Mouse (Mus musculus) CH12.LX (cell line): Measurements from ENCODE around the gene A230050P20Rik. TPM values are rescaled to one million over a fixed set of nuclear protein-coding genes. Genes with fewer than 3 reads are reported as not detected.
A peak's percentile ranks its signal among the peaks of the same experiment; 100 is the strongest.

Source experiments
- DNase-seq: peaks from one replicate; pipeline ENCODE4 v3.0.0-alpha.2; 2013; ENCODE audit errors: extremely low read depth
- H3K27ac ChIP-seq: 2 replicates; pipeline ENCODE4 v1.5.1; 2012; ENCODE audit warnings: low read depth, mild to moderate bottlenecking, control low read depth, moderate library complexity; ENCODE audit not compliant: insufficient read depth
- H3K27me3 ChIP-seq: replicated peaks from 2 replicates; pipeline ENCODE3; 2012; ENCODE audit warnings: inconsistent platforms
- H3K36me3 ChIP-seq, 2 experiments: replicated peaks in 1 of 2; 2 replicates each; pipeline versions ENCODE3 to v1.6.1; 2012; ENCODE audit warnings: inconsistent platforms in 1 of 2, low read length in 1 of 2, mild to moderate bottlenecking in 1 of 2, mixed read lengths in 1 of 2, moderate library complexity in 1 of 2; ENCODE audit not compliant: control insufficient read depth in 1 of 2, insufficient read depth in 1 of 2
- H3K4me1 ChIP-seq, 2 experiments: 2 replicates each; pipeline ENCODE4 v1.6.1; 2012; ENCODE audit warnings: inconsistent platforms in 1 of 2, moderate library complexity in 1 of 2; ENCODE audit not compliant: insufficient read depth in 2 of 2, control insufficient read depth in 1 of 2
- H3K4me2 ChIP-seq: 2 replicates; pipeline ENCODE4 v1.6.1; 2012; ENCODE audit warnings: low read depth, mild to moderate bottlenecking, control low read depth; ENCODE audit not compliant: poor library complexity, insufficient read depth, severe bottlenecking
- H3K4me3 ChIP-seq, 3 experiments: fragments of 150-350 bp in 1 of 3; sonication (generic) in 1 of 3; replicated peaks in 1 of 3; 2 replicates each; pipeline versions ENCODE3 to v1.5.1; 2011 to 2012; ENCODE audit warnings: low read depth in 2 of 3, low read length in 2 of 3, mild to moderate bottlenecking in 2 of 3, moderate library complexity in 2 of 3, control low read depth in 1 of 3, improper control_type of control experiment in 1 of 3, inconsistent platforms in 1 of 3, mixed read lengths in 1 of 3; ENCODE audit not compliant: poor library complexity in 1 of 3
- H3K79me2 ChIP-seq: replicated peaks from 2 replicates; pipeline ENCODE4 v1.6.1; 2012; ENCODE audit warnings: mild to moderate bottlenecking, moderate library complexity; ENCODE audit not compliant: control insufficient read depth, poor library complexity, insufficient read depth, severe bottlenecking; ENCODE audit errors: extremely low read depth
- H3K9ac ChIP-seq: 2 replicates; pipeline ENCODE4 v1.6.1; 2012; ENCODE audit warnings: low read depth, mild to moderate bottlenecking, control low read depth, moderate library complexity; ENCODE audit not compliant: insufficient read depth
- H3K9me3 ChIP-seq: replicated peaks from 2 replicates; pipeline ENCODE3; 2012; ENCODE audit warnings: low read length, inconsistent platforms, mixed read lengths
- CHD1 ChIP-seq: IDR thresholded peaks from 2 replicates; pipeline ENCODE4 v1.6.1; 2012; ENCODE audit warnings: low read depth, low read length, improper control_type of control experiment, inconsistent platforms
- CHD2 ChIP-seq: IDR thresholded peaks from 2 replicates; pipeline ENCODE4 v1.6.1; 2011; ENCODE audit warnings: low read length, improper control_type of control experiment
- CTCF ChIP-seq, 2 experiments: IDR thresholded peaks in 1 of 2; conservative IDR thresholded peaks in 1 of 2; 2 replicates each; pipeline ENCODE4 v1.5.1; 2011 to 2012; ENCODE audit warnings: low read depth in 2 of 2, low read length in 2 of 2, improper control_type of control experiment in 1 of 2, inconsistent platforms in 1 of 2, mild to moderate bottlenecking in 1 of 2, moderate library complexity in 1 of 2
- ETS1 ChIP-seq: conservative IDR thresholded peaks from 2 replicates; pipeline ENCODE4 v1.6.1; 2012; ENCODE audit warnings: low read depth, mild to moderate bottlenecking, inconsistent platforms, low read length, improper control_type of control experiment, moderate library complexity
- JUND ChIP-seq: conservative IDR thresholded peaks from 2 replicates; pipeline ENCODE4 v1.6.1; 2011; ENCODE audit warnings: low read depth, low read length, improper control_type of control experiment
- MAX ChIP-seq: IDR thresholded peaks from 2 replicates; pipeline ENCODE4 v1.6.1; 2011; ENCODE audit warnings: low read length, improper control_type of control experiment
- MAZ ChIP-seq: IDR thresholded peaks from 2 replicates; pipeline ENCODE4 v1.6.1; 2012; ENCODE audit warnings: low read depth, mild to moderate bottlenecking, inconsistent platforms, low read length, improper control_type of control experiment, moderate library complexity
- MXI1 ChIP-seq: IDR thresholded peaks from 2 replicates; pipeline ENCODE4 v1.6.1; 2011; ENCODE audit warnings: mild to moderate bottlenecking, low read depth, low read length, improper control_type of control experiment
- MYC ChIP-seq: IDR thresholded peaks from 2 replicates; pipeline ENCODE4 v1.6.1; 2011; ENCODE audit warnings: low read depth, mild to moderate bottlenecking, improper control_type of control experiment, low read length
- NRF1 ChIP-seq: IDR thresholded peaks from 2 replicates; pipeline ENCODE4 v1.6.1; 2014; ENCODE audit warnings: low read depth, mild to moderate bottlenecking, inconsistent platforms, low read length, improper control_type of control experiment, moderate library complexity
- POLR2A ChIP-seq: IDR thresholded peaks from 2 replicates; pipeline ENCODE4 v1.6.1; 2011; ENCODE audit warnings: low read depth, mild to moderate bottlenecking, improper control_type of control experiment, low read length
- POLR2AphosphoS2 ChIP-seq: IDR thresholded peaks from 2 replicates; pipeline ENCODE4 v1.6.1; 2011; ENCODE audit warnings: low read depth, low read length, improper control_type of control experiment
- TBP ChIP-seq: conservative IDR thresholded peaks from 2 replicates; pipeline ENCODE4 v1.6.1; 2011; ENCODE audit warnings: low read depth, low read length, improper control_type of control experiment
- UBTF ChIP-seq: IDR thresholded peaks from 2 replicates; pipeline ENCODE4 v1.6.1; 2012; ENCODE audit warnings: low read depth, mild to moderate bottlenecking, inconsistent platforms, low read length, improper control_type of control experiment, moderate library complexity
- dilution Hi-C: fragments of 300-500 bp; cut with MboI; formaldehyde crosslinking; loops from 2 replicates; pipeline ENCODE4 v1.14.3; 2020; ENCODE audit warnings: low sequenced_read_pairs; ENCODE audit not compliant: extremely low pct_unique_long_range_greater_than_20kb, extremely low pct_ligation_motif_present
- in situ Hi-C: fragments of 300-500 bp; cut with MboI; formaldehyde crosslinking; loops from 3 replicates; pipeline ENCODE4 v1.14.3; 2019; ENCODE audit warnings: low sequenced_read_pairs, low pct_ligation_motif_present, low pct_unique_long_range_greater_than_20kb, mixed read lengths
- polyA plus RNA-seq: library from polyadenylated mRNA; unstranded; fragments of >175 nt; gene quantifications from 2 replicates; pipeline ENCODE4 v1.2.1, GENCODE M21; 2012; ENCODE audit warnings: low read depth; ENCODE audit not compliant: insufficient read length
- total RNA-seq, 2 experiments: library from RNA; depleted of rRNA; stranded (reverse); fragments of 300-350 nt in 1 of 2; fragments of >200 nt in 1 of 2; gene quantifications; 2 replicates each; pipeline ENCODE4 v1.2.3; 2012 to 2014

The A230050P20Rik gene
- total and polyA plus RNA-seq, 3 experiments, result 3.3 to 25.2 (median 11.0) TPM

DNA sequence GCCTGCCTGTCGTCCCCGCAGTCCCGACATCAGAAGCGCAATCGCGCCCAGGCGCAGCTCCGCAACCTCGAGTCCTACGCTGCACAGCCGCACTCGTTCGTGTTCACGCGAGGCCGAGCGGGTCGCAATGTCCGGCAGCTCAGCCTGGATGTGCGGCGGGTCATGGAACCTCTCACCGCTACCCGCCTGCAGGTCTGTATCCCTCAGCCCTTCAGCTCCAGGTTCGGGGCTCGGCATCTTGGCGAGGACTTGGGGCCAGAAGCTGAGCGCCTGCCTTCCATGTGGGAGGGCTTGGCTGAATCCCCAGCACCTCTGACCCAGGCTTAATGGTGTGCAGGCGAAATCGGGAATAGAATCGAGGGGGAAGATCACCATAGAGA lies 19.9 kb downstream of the A230050P20Rik start:
- Histone ChIP-seq H3K4me2 (peak overlapping the region; percentile 23; the same call in 1 of the 2 replicates), H3K27ac (peak overlapping the region; percentile 65), H3K36me3 (peaks cover 40 to 42% of the 10 kb centered on the region in 2 experiments), H3K9ac (peak overlapping the region; percentile 68), H3K9me3 (peaks cover 5% of the 10 kb centered on the region), H3K27me3 (no peaks in the 10 kb centered on the region), H3K79me2 (peaks cover 24% of the 10 kb centered on the region), H3K4me3 (peak overlapping the region; percentile 63 to 84 (median 79)), H3K4me1 (peaks cover 5 to 40% of the 10 kb centered on the region in 2 experiments)
- in situ Hi-C loops (loop anchor here (10.0 kb wide), 1 partner anchor 256 kb away; the partner anchor contains the start of gene Cdc37), dilution Hi-C loops (no loop called here)
- 0 out of 2 replicates have a peak, but pooled peaks have one; percentile 7 for TF ChIP-seq NRF1
- TF ChIP-seq MYC, result peak; percentile 45; the same call in 1 of the 2 replicates
- 0 out of 2 replicates have a peak, but pooled peaks have one; percentile 14 for TF ChIP-seq MAZ
- no peak for TF ChIP-seq MXI1
- TF ChIP-seq POLR2AphosphoS2, result peak; percentile 54; the same call in 1 of the 2 replicates
- 0 out of 2 replicates have a peak, but pooled peaks have one; percentile 55 for TF ChIP-seq CHD1
- TF ChIP-seq UBTF, result 0 out of 2 replicates have a peak, but pooled peaks have one; percentile 52
- TF ChIP-seq TBP, result no peak
- no peak for TF ChIP-seq ETS1
- peak; percentile 8; the same call in 1 of the 2 replicates for TF ChIP-seq CHD2
- no peak for DNase-seq

- peak overlapping the region; percentile 68 for H3K9ac ChIP-seq
- H3K9me3 ChIP-seq, result peaks cover 5% of the 10 kb centered on the region
- peaks cover 5 to 40% of the 10 kb centered on the region in 2 experiments for H3K4me1 ChIP-seq
- peaks cover 24% of the 10 kb centered on the region for H3K79me2 ChIP-seq
- H3K27me3 ChIP-seq, result no peaks in the 10 kb centered on the region
- TF ChIP-seq CTCF (conservative IDR thresholded peaks at IDR 0.05 in 1 of 2, IDR thresholded peaks at IDR 0.05 in 1 of 2; ENCODE audit: low read depth in 2 of 2, low read length in 2 of 2) (no peak), JUND (no peak), TBP (peak; percentile 81), POLR2A (no peak), MAX (0 out of 2 replicates have a peak, but pooled peaks have one; percentile 27)
- dilution Hi-C loops (no loop called here), in situ Hi-C loops (loop anchor here (10.0 kb wide), 1 partner anchor 255 kb away; the partner anchor contains the start of gene Cdc37)
- peak overlapping the region; percentile 36 for H3K27ac ChIP-seq
- H3K36me3 ChIP-seq, result peaks cover 51 to 53% of the 10 kb centered on the region in 2 experiments
- H3K4me3 ChIP-seq, result peak overlapping the region; percentile 57 to 84 (median 57)
- peak overlapping the region; percentile 83 for H3K4me2 ChIP-seq
- peak; percentile 64 for DNase-seq
Observed at GRCm38 (mm10) chr9:20889185-20890141, 21.0 kb downstream of the A230050P20Rik start.
